Mouse (Mus musculus) left cerebral cortex, postnatal 25 days (tissue): ENCODE measurements around the gene Treml2. TPM values are rescaled to one million over a fixed set of nuclear protein-coding genes. Genes with fewer than 3 reads are reported as not detected.
"Not testable (repeated sequence)": the region's sequence is repeated elsewhere in the genome, so short reads cannot be mapped to it uniquely, and the experiment has no call there.

ENCODE experiments used
- DNase-seq, 2 experiments: peaks; one replicate each; pipeline ENCODE4 v3.0.0; 2022; ENCODE audit warnings: low spot score in 2 of 2, mixed read lengths in 1 of 2
- intact Hi-C: fragments of 180-260 bp; cut with DNase I; formaldehyde crosslinking; loops from one replicate; pipeline ENCODE4 v1.15.1; 2025
- total RNA-seq, 2 experiments: library from RNA; stranded (reverse); gene quantifications; 2 replicates each; pipeline ENCODE4 v1.2.3; 2021

The Treml2 gene
- total RNA-seq, 2 experiments from 2014 or later: 0.18 to 0.57 TPM

DNA sequence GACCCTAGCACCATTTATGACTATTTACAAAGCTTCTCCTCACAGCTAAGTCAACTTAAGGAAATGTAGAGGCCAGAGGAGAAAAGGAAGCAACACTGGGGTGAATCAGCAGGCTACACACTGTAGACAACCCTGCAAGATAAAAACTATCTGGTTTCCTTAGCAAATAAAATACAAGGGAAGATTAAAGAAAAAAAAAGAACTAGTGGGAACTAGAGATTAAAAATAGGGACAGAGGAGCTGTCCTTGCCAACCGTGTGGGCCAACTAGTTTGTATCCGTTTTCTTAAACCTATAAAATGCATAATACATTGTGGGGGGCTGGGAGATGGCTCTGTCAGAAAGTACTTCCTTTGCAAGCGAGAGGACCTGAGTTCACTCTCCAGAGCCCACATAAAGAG, 42.6 kb downstream of the Treml2 start:
- peak in 1 of 2 experiments; percentile 73 for DNase-seq
- intact Hi-C loops: no loop called here

DNA sequence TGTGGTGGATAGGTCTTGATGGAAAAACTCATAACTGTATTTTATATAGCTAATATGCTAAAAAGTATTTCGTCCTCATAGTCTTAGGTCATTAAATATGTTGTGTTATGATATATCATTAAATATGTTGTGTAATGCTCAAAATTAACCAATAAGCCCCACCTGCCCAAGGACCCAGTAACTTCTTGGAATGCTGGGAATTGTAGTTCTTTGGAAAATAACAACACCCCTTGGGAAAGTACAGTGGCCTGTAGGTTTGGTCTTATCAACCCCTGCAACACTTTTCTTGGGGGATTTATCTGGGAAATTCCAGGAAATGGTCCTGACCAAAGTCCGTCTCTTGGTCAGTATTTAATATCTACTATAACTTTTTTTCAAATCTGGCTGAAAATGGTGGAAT, 43.8 kb downstream of the Treml2 start:
- no peak for DNase-seq
- intact Hi-C loops: no loop called here

DNA sequence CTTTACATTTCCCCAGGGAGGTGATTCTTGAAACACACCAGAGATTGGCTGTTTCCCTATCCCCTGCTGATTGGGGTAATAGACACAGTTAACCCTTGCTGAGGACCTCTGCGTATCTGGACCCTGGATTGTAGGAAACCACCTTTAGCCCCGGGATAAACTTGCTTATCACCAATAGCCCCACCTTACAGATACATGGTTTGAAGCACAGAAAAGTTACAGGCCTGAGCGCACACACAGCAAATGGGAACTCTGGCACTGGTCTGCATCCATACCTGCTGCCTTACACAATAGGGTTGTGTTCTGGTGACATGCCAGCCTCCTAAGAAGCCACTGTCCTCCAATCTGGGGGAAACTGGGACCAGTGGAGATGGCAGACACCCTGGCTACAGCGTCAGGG, 46.5 kb downstream of the Treml2 start:
- intact Hi-C loops: loop anchor here (5.0 kb wide), 1 partner anchor 61 kb away; the partner anchor contains the start of gene Nfya
- no peak for DNase-seq

DNA sequence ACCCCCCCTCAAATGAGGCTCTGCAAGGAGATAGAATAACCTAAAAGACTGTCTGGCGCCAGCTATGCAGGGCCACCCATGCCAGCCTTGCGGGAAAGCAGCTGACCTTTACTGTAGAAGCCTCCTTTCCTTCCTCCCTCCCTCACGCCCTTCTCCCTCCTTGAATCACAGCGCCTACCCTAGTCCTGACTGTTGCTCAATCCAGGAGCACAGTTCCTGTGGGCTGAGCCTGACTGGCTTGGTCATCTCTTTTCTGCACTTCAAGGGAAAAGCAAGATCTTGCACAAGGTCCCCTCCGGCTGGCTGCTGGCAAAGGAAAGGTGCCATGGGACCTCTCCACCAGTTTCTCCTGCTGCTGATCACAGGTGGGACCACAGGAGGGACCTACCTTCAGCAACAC, 46.9 kb downstream of the Treml2 start, which contains the start of gene Trem2:
Gene Trem2, plus strand, starts transcription at position 171 of the 400 bp plus-strand sequence.
- DNase-seq: peak in 1 of 2 experiments; percentile 41
- intact Hi-C loops: loop anchor here (5.0 kb wide), 1 partner anchor 61 kb away; the partner anchor contains the start of gene Nfya

DNA sequence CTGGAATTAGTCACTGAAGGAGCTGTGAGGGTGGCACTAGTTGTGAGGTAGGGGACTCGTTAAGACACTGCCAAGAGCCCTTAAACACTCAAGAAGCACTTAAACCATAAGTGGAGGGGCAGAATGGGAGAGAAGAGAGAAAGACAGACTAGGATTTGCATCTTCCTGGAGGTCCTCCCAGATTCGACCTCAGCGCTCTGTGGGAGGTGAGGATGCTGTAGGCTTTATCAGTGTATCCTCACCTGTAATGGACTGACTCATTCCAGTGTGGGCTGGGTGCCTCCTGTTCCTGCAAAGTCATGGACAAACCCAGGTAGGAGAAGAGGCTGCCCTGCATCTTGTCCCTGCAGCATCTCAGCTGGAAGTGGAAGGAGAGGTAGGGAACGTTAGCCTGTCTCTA, 47.5 kb downstream of the Treml2 start:
- peak in 1 of 2 experiments; percentile 60 for DNase-seq

DNA sequence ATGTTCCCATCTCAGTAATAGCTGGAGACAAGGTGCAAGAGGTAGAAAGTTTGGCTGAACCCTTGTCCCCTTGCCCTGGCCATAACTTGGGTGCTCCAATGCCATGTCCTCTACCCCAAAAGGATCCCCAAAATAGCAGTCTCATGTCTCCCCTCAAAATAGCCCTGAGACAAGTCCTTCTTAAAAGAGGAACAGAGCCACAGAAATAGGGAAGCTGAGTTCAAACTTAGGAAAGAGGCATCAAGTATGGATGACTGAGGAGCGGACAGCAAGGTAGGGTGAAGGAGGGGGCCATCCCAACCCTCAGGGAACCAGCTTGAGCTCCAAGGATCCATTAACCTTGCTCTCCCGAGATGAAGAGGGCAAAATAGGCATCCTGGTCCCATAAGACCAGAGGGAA, 48.0 kb downstream of the Treml2 start:
- intact Hi-C loops: loop anchor here (5.0 kb wide), 1 partner anchor 60 kb away; the partner anchor contains the start of gene Nfya
- DNase-seq: no peak

More for the DNA sequence above, 47.5 kb downstream of the Treml2 start:
- intact Hi-C loops: loop anchor here (5.0 kb wide), 1 partner anchor 60 kb away; the partner anchor contains the start of gene Nfya

DNA sequence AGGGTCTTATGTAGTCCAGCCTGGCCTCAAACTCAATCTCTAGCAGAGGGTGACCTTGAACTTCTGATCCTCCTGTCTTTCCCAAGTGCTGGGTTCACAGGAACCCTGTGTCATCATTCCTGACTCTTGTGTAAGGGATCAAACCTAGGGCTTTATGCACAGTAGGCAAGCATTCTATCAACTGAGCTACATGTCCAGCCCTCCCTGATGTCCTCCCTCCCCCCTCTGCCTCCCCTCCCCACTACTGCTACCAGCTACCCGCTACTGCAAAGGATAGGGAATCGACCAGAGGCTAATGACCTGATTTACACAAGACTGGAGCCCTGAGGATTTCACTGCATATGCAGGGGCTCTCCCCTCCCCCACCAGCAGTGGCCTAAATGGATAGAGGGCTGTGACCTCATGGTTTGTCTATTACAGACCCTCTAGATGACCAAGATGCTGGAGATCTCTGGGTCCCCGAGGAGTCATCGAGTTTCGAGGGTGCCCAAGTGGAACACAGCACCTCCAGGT, 51.4 kb downstream of the Treml2 start:
- intact Hi-C loops: no loop called here
- DNase-seq: no peak

DNA sequence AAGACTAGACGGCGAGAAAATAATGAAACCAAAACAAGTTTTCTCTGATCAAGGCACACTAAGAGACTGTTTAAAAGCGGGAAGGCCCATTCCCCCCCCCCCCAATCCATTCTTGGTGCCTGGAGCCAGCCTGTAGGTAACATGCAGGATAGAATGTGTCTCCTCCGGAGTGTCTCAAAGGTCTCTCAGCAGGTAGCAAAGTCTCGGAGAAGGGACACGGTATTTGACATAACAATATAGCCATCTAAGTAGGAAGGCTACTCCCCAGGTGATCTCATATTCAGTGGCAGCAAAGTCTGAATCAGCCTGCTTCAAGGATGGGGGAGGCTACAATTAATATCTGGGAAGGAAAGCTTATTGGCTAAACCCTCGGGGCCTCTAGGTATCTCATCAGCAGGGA, 53.7 kb downstream of the Treml2 start:
- intact Hi-C loops, DNase-seq: not testable (repeated sequence)

DNA sequence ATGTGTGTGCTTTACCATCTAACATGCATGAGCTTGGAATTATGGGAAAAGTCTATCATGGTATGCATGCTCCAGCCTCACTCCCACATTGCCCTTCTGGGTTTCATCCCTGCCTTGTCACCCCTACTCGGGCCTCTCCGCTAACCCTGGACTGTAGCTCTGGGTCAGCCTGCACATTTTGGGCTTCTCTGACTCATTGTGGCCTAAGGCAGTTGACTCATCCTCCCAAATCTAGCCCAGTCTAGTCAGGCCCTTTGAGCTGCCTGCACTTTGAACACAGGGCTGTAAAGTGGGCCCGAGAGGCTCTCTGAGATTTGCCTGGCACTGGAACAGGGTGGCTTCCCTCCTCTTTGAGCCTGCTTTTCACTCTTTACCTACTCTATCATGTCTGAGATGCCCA, 56.5 kb downstream of the Treml2 start:
- intact Hi-C loops: no loop called here
- no peak for DNase-seq

DNA sequence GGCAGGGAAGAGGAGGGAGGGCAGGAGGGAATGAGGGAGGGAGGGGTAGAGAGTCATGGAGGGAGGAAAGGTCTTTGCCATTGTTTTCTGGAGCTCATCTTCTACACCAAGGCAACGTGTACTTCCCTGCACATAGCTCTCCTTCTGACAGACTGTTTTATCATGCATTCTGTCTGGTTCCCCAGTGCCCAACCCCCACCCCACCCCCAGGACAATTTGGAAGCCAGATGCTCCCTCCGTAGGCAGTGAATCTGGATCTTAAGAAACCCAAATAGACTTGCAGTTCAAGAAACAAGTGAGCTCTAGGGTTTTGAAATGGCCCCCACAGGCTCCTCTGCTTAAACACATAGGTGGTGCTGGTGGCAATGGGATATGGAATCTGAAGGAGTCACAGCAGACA, 58.6 kb downstream of the Treml2 start:
- intact Hi-C loops: no loop called here
- peak in 1 of 2 experiments; percentile 46 for DNase-seq

DNA sequence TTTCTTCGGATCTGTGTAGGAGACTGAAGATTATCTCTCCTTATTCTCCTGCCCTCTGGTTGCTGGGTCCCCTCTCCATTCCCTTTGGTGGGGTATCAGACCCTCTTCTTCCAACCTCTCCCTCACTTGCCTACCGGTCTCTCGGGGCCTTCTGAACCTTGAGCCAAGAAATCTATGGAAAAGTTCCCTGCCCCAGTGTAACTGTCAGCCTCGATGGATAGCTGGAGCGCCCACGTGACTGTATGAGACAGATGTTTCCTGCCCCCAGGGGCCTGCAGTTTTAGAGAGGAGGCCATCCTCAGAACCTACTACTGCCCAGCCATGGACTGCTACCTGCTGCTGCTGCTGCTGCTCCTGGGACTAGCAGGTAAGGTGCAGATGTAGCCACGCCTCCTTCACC, 60.3 kb downstream of the Treml2 start, which contains the start of gene Treml1:
Gene Treml1, plus strand, starts transcription at position 301 of the 400 bp plus-strand sequence.
- DNase-seq: no peak
- intact Hi-C loops: no loop called here

DNA sequence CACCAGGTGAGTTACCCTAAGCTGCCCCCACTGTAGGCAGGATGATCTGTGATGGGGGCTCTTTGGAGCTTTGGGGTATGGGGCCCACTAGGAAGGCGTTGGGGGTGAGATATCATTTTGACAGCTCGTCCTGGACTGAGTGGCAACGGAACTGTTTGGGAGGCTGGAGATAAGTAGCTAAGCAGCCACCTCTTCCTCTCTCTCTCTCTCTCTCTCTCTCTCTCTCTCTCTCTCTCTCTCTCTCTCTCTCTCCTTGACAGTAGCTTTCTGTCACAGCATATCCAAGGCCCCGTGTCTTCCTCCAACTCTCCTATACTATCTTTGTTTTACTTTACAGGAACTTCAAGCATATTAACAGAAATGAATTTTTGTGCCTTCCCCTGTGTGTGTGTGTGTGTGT, 61.2 kb downstream of the Treml2 start:
- DNase-seq: no peak

More for the DNA sequence above, 61.2 kb downstream of the Treml2 start:
- intact Hi-C loops: no loop called here

Other genes starting within 250 kb of the Treml2 start
- gene 1700067P10Rik, start 210.2 kb upstream of the Treml2 start, total RNA-seq: not detected
- gene 9830107B12Rik, start 153.2 kb upstream of the Treml2 start, total RNA-seq: not detected
- gene A530064D06Rik, start 132.2 kb upstream of the Treml2 start, total RNA-seq: not detected
- gene Trem1, start 66.7 kb upstream of the Treml2 start, total RNA-seq: not detected
- under 1 TPM; 0.34 to 0.37 TPM for gene Trem3, start 51.7 kb upstream of the Treml2 start, total RNA-seq
- gene Treml4, start 35.2 kb upstream of the Treml2 start, total RNA-seq: not detected
- under 1 TPM; 0.07 to 0.11 TPM for gene B430306N03Rik, start 16.6 kb downstream of the Treml2 start, total RNA-seq
- 10 to 100 TPM in 1 of 2 experiments, 1 to 10 TPM in 1; 8.1 to 13.8 TPM for gene Trem2, start 46.9 kb downstream of the Treml2 start, total RNA-seq
- gene Treml1, start 60.4 kb downstream of the Treml2 start, total RNA-seq: not detected
- gene Nfya, start 110.4 kb downstream of the Treml2 start, total RNA-seq: 10 to 100 TPM; 27.5 to 31.8 TPM
- 1 to 10 TPM; 7.8 to 9.5 TPM for gene Oard1, start 110.5 kb downstream of the Treml2 start, total RNA-seq
- gene Apobec2, start 133.4 kb downstream of the Treml2 start, total RNA-seq: not detected
- not detected for gene Tspo2, start 152.0 kb downstream of the Treml2 start, total RNA-seq
- under 1 TPM; 0.11 to 0.27 TPM for gene Unc5cl, start 155.4 kb downstream of the Treml2 start, total RNA-seq